Mouse (Mus musculus): ENCODE measurements at regions not wholly inside any gene's neighbourhood (a gene's known extent, or its start where the extent isn't known, plus 50 kb on each side); places are given as distances from the start of the nearest gene placed in this dataset.

DNA sequence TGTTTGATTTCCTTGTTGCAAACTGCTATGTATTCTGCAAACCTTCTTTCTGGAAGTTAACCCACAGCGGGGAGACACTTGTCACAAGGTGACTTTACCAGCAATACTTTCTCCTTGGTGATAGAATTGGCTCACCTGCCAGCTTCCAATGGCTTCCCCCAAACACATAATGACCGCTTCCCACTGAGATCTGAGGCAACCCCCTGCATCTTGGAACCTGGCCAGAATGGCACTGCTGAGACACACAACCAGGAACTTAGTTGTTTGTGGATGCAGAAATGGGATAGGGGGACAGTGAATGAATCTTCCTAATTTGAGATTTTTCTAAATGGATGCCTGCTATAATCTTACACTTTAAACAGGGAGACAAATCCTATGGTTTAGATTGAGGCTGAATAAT is 224.3 kb upstream of the Dph6 start:
- Histone ChIP-seq H3K27ac (ENCODE audit: insufficient read depth, low read depth, low read length) (no peak overlapping the region), H3K4me3 (ENCODE audit: insufficient read depth, low read length) (no peak overlapping the region), H3K4me1 (ENCODE audit: control insufficient read depth, insufficient read depth, low read length) (no peaks in the 10 kb centered on the region)
- TF ChIP-seq CTCF (IDR thresholded peaks at IDR 0.05; ENCODE audit: low read depth, low read length) (no peak), POLR2A (IDR thresholded peaks at IDR 0.05; ENCODE audit: borderline replicate concordance, low read depth, low read length) (no peak)

DNA sequence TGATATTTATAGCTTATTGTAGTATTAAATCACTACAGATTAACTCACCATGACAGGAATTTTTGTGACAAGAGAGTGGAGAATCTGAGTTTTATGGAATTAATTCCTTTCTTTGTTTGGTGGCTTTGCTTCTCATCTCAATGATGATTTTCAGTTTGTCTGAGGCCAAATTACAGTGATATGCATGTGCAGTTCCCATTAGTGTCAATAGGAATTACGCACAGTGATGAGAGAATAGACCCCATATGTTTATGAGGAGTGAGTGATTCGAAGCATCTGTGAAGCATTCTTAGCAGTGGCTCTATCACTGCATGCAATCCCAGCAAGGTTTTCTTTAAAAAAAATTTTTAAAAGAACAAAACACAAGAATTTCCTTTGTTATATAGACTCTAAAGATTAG is 225.0 kb upstream of the Dph6 start:
- Histone ChIP-seq H3K27ac (ENCODE audit: insufficient read depth, low read depth, low read length) (no peak overlapping the region), H3K4me1 (ENCODE audit: control insufficient read depth, insufficient read depth, low read length) (no peaks in the 10 kb centered on the region), H3K4me3 (ENCODE audit: insufficient read depth, low read length) (no peak overlapping the region)
- no peak for TF ChIP-seq POLR2A (IDR thresholded peaks at IDR 0.05; ENCODE audit: borderline replicate concordance, low read depth, low read length)
- TF ChIP-seq CTCF (IDR thresholded peaks at IDR 0.05; ENCODE audit: low read depth, low read length) = no peak

DNA sequence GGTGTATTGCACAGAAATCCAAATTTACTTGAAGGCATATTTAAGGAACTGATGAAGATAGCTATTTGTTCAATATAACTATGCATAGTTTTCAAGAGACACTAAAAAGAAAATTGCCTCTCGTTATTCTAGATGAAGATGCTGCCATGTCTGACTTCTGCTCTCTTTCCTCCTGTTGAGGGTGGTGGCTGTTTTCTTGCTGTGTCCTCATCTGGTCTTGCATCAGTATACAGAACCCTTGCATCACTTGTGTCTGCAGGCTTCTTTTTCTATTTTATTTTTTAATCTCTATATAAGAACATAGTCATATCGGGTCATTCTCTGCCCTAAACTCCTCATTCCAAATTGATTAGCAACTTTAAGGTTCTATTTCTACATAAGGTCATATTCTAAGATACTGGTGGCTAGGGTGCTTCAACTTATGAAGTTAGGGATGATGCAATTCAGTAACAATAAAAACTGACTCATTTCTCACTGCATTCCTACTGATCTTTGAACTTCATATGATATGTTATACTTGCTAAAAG is 231.0 kb upstream of the Dph6 start:
- H3K4me3 ChIP-seq (ENCODE audit: insufficient read depth, low read length) = no peak overlapping the region
- TF ChIP-seq CTCF (IDR thresholded peaks at IDR 0.05; ENCODE audit: low read depth, low read length) (no peak), POLR2A (IDR thresholded peaks at IDR 0.05; ENCODE audit: borderline replicate concordance, low read depth, low read length) (no peak)
- H3K27ac ChIP-seq (ENCODE audit: insufficient read depth, low read depth, low read length) = no peak overlapping the region
- no peaks in the 10 kb centered on the region for H3K4me1 ChIP-seq (ENCODE audit: control insufficient read depth, insufficient read depth, low read length)

DNA sequence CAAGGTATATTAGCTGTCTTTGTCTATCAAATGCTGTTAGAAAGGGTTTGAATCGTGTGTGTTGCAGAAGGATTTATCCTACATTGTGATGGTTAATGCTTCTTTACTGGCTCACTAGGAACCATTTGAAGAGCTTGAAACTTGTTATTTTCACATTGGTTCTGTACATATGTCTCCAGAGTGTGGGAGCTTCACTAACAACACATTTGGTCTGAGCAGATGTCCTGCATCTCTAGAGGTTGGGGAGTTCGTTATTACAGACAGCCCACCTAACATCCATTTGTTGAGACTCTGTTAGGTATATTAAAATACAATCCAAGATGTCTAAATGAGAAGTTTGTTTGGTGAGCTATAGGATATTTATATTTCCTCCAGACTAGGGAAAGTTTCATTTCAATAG is 244.0 kb upstream of the Dph6 start:
- no peak overlapping the region for H3K4me3 ChIP-seq (ENCODE audit: insufficient read depth, low read length)
- H3K4me1 ChIP-seq (ENCODE audit: control insufficient read depth, insufficient read depth, low read length) = no peaks in the 10 kb centered on the region
- TF ChIP-seq POLR2A (IDR thresholded peaks at IDR 0.05; ENCODE audit: borderline replicate concordance, low read depth, low read length) = no peak
- no peak for TF ChIP-seq CTCF (IDR thresholded peaks at IDR 0.05; ENCODE audit: low read depth, low read length)
- H3K27ac ChIP-seq (ENCODE audit: insufficient read depth, low read depth, low read length) = no peak overlapping the region

DNA sequence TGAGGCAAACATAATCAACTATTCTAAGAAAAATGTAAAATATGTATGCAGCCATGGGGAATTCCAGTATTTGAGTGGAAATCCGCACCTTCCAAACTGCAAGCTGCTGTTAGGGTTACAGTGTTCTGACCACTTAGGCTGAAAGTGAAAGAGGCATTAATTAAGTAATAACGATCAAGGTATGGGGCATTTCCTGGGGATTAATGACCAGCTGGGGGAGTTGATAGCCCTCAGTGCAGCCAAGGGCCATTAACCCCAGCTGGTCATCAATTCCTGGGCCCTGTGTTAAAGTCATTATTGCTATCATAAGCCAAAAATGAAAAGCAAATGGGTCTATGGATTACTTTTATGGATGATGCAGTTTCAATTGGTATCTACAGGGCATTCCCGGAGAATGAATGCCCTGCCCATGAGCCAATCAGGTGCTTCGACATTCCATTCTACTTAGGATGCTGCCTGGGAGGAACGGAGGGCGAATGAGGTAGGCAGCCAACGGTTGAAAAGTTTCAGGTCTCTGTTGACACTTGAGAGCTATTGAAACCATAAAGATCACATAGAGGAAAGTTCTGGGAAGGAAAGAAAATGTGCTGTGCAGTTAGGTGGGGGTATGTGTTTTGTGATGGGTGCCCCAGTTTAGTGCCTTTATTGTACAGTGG is 257.2 kb upstream of the Dph6 start:
- TF ChIP-seq CTCF (IDR thresholded peaks at IDR 0.05; ENCODE audit: low read depth, low read length) (no peak), POLR2A (IDR thresholded peaks at IDR 0.05; ENCODE audit: borderline replicate concordance, low read depth, low read length) (no peak)
- H3K4me1 ChIP-seq (ENCODE audit: control insufficient read depth, insufficient read depth, low read length) = no peaks in the 10 kb centered on the region
- no peak overlapping the region for H3K27ac ChIP-seq (ENCODE audit: insufficient read depth, low read depth, low read length)
- H3K4me3 ChIP-seq (ENCODE audit: insufficient read depth, low read length) = no peak overlapping the region

DNA sequence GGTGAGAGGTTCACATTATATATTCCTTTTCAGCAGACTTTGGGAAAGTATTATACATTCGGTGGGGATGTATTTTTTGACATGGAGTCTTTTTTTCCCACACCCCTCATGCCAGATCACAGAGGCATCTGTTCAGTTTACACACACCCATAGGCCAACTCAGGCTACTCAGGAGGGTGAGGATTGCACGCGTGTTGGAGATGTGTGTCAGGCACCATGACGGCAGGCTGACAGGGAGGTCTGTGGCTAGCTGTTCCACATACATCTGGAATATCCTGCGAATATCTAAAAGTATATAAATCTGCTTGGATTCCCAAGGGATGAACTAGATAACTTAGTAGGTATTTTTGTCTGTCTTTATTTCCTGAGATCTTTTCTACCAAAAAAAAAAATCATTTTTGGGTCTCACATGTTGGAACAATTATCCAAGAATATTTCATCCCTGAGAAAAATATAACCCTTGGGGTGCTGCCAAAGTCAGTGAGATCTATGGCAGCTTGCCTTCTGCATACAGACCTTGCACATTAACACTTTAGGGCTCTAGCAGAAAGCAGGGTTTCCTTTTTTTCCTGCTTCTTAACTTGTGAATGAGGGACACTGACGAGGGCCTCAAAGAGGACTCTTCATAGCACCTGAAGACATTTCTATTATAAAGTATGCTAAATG is 260.4 kb upstream of the Dph6 start:
- Histone ChIP-seq H3K4me1 (ENCODE audit: control insufficient read depth, insufficient read depth, low read length) (no peaks in the 10 kb centered on the region), H3K27ac (ENCODE audit: insufficient read depth, low read depth, low read length) (no peak overlapping the region), H3K4me3 (ENCODE audit: insufficient read depth, low read length) (no peak overlapping the region)
- TF ChIP-seq POLR2A (IDR thresholded peaks at IDR 0.05; ENCODE audit: borderline replicate concordance, low read depth, low read length) = no peak

DNA sequence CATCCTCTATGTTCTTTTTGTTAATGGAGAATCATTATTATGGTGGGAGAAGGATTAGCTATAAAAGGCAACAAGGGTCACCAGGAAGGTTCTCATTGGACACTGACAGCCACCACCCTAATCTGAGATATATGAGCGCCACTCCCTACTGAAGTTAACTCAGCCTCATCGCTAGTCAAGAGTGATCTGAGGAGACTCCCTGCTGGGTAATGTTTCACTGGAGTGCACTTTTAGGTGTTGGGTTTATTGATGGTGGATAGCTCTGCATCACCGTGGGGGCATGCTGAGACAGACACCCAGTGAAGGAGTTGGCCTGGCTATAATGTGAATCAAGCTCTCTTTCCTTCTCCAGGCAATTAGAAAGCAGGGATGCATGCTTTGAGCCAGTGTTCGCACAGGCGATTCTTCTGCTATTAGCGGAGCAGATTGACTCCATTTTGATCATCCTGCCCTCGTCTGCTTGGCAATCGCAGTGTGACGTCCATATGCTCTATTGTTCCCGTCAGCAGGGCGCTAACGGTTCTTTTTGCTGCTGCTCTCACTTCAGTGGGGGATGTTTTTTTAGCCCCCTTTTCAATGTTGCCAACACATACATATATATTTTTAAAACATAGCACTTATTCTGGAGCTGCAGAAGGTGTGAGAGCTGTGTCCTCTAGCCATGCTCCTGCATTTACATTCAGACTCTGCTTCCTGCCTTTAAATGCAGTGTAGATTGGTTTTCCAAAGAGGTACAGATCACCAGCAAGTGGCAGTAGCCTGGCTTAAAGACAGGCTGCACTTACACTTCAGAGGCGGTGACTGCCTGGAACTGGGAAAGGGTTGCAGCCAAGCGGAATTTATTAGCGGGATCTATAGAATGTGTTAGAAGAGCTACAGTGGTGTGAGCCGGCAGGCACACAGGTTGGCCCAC is 263.9 kb upstream of the Dph6 start:
- no peak for TF ChIP-seq POLR2A (IDR thresholded peaks at IDR 0.05; ENCODE audit: borderline replicate concordance, low read depth, low read length)
- TF ChIP-seq CTCF (IDR thresholded peaks at IDR 0.05; ENCODE audit: low read depth, low read length) = no peak
- Histone ChIP-seq H3K4me3 (ENCODE audit: insufficient read depth, low read length) (no peak overlapping the region), H3K4me1 (ENCODE audit: control insufficient read depth, insufficient read depth, low read length) (no peaks in the 10 kb centered on the region), H3K27ac (ENCODE audit: insufficient read depth, low read depth, low read length) (no peak overlapping the region)

DNA sequence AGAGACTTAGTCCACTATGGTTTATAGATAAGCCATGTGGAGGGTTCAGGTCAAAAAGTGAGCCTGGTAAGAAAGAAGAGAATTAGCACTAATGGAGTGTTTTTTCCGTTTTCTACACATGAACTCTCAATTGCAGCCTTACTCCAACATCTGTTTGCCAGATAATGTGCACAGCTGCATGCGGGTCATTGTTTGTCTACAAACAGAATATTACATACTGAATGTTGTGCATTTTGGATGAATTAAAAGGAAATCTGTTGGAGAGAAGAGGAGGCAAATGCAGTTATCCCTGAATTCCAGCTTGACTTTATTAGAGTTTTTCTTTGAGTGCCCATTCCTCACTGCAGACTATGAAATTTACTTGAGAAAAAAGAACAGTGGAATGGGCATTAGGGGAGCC is 269.1 kb upstream of the Dph6 start:
- H3K4me1 ChIP-seq (ENCODE audit: control insufficient read depth, insufficient read depth, low read length) = no peaks in the 10 kb centered on the region

DNA sequence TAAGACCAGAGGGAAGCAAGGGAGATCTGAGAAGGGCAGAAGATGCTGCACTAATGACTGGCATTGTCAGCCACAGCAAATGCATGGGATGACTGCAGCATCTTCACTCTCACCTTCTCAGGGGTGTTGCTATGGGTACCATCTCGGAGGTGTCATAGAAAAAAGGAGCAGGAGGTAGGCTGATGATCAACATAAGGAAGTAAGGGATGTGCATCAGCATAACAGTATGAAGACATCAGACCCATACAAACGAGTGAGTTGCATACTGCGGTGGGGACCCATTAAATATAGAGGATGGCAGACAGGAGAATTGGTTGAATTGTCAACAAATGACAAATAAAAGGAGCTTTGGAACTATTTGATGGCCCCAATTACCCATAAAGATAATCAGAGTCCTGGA is 280.7 kb upstream of the Dph6 start:
- Histone ChIP-seq H3K4me3 (ENCODE audit: insufficient read depth, low read length) (no peak overlapping the region), H3K27ac (ENCODE audit: insufficient read depth, low read depth, low read length) (no peak overlapping the region), H3K4me1 (ENCODE audit: control insufficient read depth, insufficient read depth, low read length) (no peaks in the 10 kb centered on the region)
- TF ChIP-seq CTCF (IDR thresholded peaks at IDR 0.05; ENCODE audit: low read depth, low read length) = no peak
- no peak for TF ChIP-seq POLR2A (IDR thresholded peaks at IDR 0.05; ENCODE audit: borderline replicate concordance, low read depth, low read length)

More for the DNA sequence above, 269.1 kb upstream of the Dph6 start:
- no peak overlapping the region for H3K27ac ChIP-seq (ENCODE audit: insufficient read depth, low read depth, low read length)
- H3K4me3 ChIP-seq (ENCODE audit: insufficient read depth, low read length) = no peak overlapping the region
- TF ChIP-seq POLR2A (IDR thresholded peaks at IDR 0.05; ENCODE audit: borderline replicate concordance, low read depth, low read length) (no peak), CTCF (IDR thresholded peaks at IDR 0.05; ENCODE audit: low read depth, low read length) (no peak)
